ENCODE assay signal across 16 mouse cellular contexts in the genomic region with DNA sequence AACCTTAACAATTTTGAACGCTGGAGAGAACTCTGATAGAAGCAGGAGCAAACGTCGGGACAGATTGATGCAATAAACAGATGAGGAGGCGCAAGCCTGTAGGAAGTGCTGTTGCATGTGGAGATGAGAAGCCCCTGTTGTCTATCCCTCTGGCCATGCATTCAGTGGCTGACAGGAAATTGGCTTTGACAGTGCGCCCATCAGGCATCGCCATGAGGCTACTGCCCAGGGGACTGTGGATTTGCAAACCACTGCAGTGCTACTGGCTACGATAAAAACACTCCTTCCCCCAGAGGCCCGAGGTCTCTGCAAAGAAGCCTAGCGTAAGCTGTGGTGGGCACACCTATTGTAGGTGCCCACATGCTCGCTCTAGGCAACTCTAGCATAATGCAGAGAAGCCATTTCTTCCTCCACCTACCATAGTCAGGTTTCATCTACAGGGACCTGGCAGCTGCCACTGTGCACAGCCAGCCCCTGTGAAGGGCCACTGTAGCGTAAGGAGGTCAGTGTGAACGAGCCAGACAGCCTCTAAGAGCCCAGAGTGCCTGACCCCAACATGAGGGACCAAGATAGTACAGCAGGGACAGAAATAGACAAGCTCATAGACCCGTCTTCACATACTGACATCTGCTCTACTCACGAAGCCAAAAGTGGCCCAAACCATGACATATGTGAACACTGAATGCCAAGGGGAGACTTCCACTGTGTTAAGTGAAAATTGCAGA. TPM values are rescaled to one million over a fixed set of nuclear protein-coding genes. Genes with fewer than 3 reads are reported as not detected.
DNase-seq lines count a peak whose midpoint lies in the region; ATAC-seq and TF ChIP-seq lines count a peak whose summit lies in the region.
"Had no signal": no experiment of that assay in that cellular context is flagged by ENCODE, and none has a peak within 500 bp of the region (broad histone marks: within the 10 kb centered on the region; RNA-seq: fewer than 3 reads in every experiment).

No protein-coding gene starts in this region.

- H3K36me3 ChIP-seq in heart, adult 2 months (ENCODE audit: control insufficient read depth, insufficient read depth, low read length) = 0 out of 2 replicates have a peak, but pooled peaks cover 3% of the 10 kb centered on the region
- H3K36me3 ChIP-seq in heart, embryonic 11.5 days (ENCODE audit: control insufficient read depth, insufficient read depth, low read length) = peaks cover 64% of the 10 kb centered on the region

- no peaks in the 10 kb centered on the region for H3K79me2 ChIP-seq in heart, adult 2 months (replicated peaks; ENCODE audit: control insufficient read depth, insufficient read depth, low read length)

- peak overlapping the region; percentile 38 for H3K27ac ChIP-seq in heart, adult 2 months
- H3K27ac ChIP-seq in heart, embryonic 11.5 days (ENCODE audit: low read depth, low read length) = no peak overlapping the region
- H3K27ac ChIP-seq: heart, embryonic 15.5 days; kidney, postnatal 0 days; limb, embryonic 12.5 days; macrophage had no signal

- no peak overlapping the region for H3K4me3 ChIP-seq in heart, adult 2 months
- no peak overlapping the region for H3K4me3 ChIP-seq in heart, embryonic 11.5 days (ENCODE audit: low read depth, low read length)
- H3K4me3 ChIP-seq: heart, embryonic 15.5 days; limb, embryonic 12.5 days had no signal

- no peak for ATAC-seq in heart, embryonic 11.5 days (replicated peaks; ENCODE audit: insufficient number of reproducible peaks, low FRiP score, low TSS enrichment)
- ATAC-seq in granulocyte monocyte progenitor cell, adult 5-6 weeks (replicated peaks; ENCODE audit: poor library complexity, severe bottlenecking) = no peak
- ATAC-seq: activated CD4-positive, CD25-positive, alpha-beta regulatory T cell, adult 4 months; forebrain, embryonic 16.5 days had no signal

- no peak for TF ChIP-seq CTCF in heart, adult 2 months (IDR thresholded peaks at IDR 0.05)

- no peak overlapping the region for H3K9ac ChIP-seq in heart, adult 2 months (ENCODE audit: low read depth, low read length)
- H3K9ac ChIP-seq in heart, embryonic 11.5 days (ENCODE audit: low read depth, low read length) = no peak overlapping the region
- H3K9ac ChIP-seq: heart, embryonic 15.5 days; limb, embryonic 12.5 days had no signal

- no peaks in the 10 kb centered on the region for H3K27me3 ChIP-seq in heart, adult 2 months (ENCODE audit: control insufficient read depth, insufficient read depth, low read length)
- H3K27me3 ChIP-seq in heart, embryonic 11.5 days (ENCODE audit: control insufficient read depth, insufficient read depth, low read length) = no peaks in the 10 kb centered on the region
- H3K27me3 ChIP-seq: heart, embryonic 15.5 days; limb, embryonic 12.5 days had no signal

- intact Hi-C loops in heart, adult 2 months (cut with DNase I) = loop anchor here (5.0 kb wide), 1 partner anchor 142 kb away; the partner anchor contains the start of gene Ptprf

- 64% methylated on average over 14 of the region's 14 CpGs for WGBS in heart, adult 2 months
- WGBS in heart, embryonic 11.5 days (ENCODE audit: insufficient replicate concordance) = 72% methylated on average over 14 of the region's 14 CpGs

- DNase-seq in heart, adult 2 months = peak in 1 of 2 experiments; percentile 45
- DNase-seq in Muller cell, postnatal 12 days (ENCODE audit: inconsistent ontology term) = peak; percentile 55
- DNase-seq in cerebellum, adult 11-12 months = peak; percentile 91
- DNase-seq in gastrocnemius, postnatal 25 days = peak; percentile 57
- DNase-seq in testis, postnatal 14 days (ENCODE audit: low spot score) = no peak
- DNase-seq in kidney, adult 11 months = no peak
- DNase-seq: midbrain, embryonic 14.5 days; thymus, adult 2 months had no signal

- H3K4me2 ChIP-seq in heart, embryonic 11.5 days = no peak overlapping the region
- H3K4me2 ChIP-seq: heart, embryonic 15.5 days; limb, embryonic 12.5 days had no signal

- no peaks in the 10 kb centered on the region for H3K9me3 ChIP-seq in heart, embryonic 11.5 days (replicated peaks; ENCODE audit: control insufficient read depth, low read length)
- H3K9me3 ChIP-seq: heart, embryonic 15.5 days; limb, embryonic 12.5 days had no signal

- no peak for TF ChIP-seq POLR2A in heart, adult 2 months (IDR thresholded peaks at IDR 0.05; ENCODE audit: insufficient read depth, low read depth, low read length)

- no peak for TF ChIP-seq EP300 in heart, adult 2 months (IDR thresholded peaks at IDR 0.05; ENCODE audit: insufficient read depth, low read depth, low read length)

- no peaks in the 10 kb centered on the region; the same call in 1 of the 2 replicates for H3K4me1 ChIP-seq in heart, adult 2 months (ENCODE audit: control insufficient read depth, insufficient read depth, low read length)
- H3K4me1 ChIP-seq in heart, embryonic 11.5 days (ENCODE audit: control insufficient read depth, insufficient read depth, low read length) = no peaks in the 10 kb centered on the region
- H3K4me1 ChIP-seq: limb, embryonic 12.5 days had no signal

RNA-seq across cellular contexts. Expression of gene St3gal3, which starts 15.4 kb away (rescaled TPM):
- total RNA-seq in heart, adult 2 months (2021) = 10 to 100 TPM; 55.8 to 70.6 TPM
- 54.9 and 68.2 TPM in 2 replicates for polyA plus RNA-seq in heart, adult 2 months (2012; rRNA removed)
- polyA plus RNA-seq in heart, embryonic 11.5 days (2014; fragmentation: Nextera tagmentation; extraction: Ambion mirVana) = 5.2 and 6.9 TPM in 2 replicates
- 10 to 100 TPM; 65.8 to 74.1 TPM for total RNA-seq in gastrocnemius, postnatal 25 days (2021)
- 12.9 and 14.5 TPM in 2 replicates for total RNA-seq in granulocyte monocyte progenitor cell, adult 5-6 weeks (2014; fragmentation: Nextera tagmentation)
- 4.7 and 8.2 TPM in 2 replicates for total RNA-seq in granulocyte monocyte progenitor cell, adult 5-6 weeks (2017)

RNA-seq across cellular contexts. Expression of gene Kdm4a, which starts 29.7 kb away (rescaled TPM):
- 10 to 100 TPM; 23.5 to 26.3 TPM for total RNA-seq in heart, adult 2 months (2021)
- 18.7 and 26.5 TPM in 2 replicates for polyA plus RNA-seq in heart, adult 2 months (2012; rRNA removed)
- 30.7 and 30.8 TPM in 2 replicates for polyA plus RNA-seq in heart, embryonic 11.5 days (2014; fragmentation: Nextera tagmentation; extraction: Ambion mirVana)
- 10 to 100 TPM; 14.7 to 20.9 TPM for total RNA-seq in gastrocnemius, postnatal 25 days (2021)
- total RNA-seq in granulocyte monocyte progenitor cell, adult 5-6 weeks (2014; fragmentation: Nextera tagmentation) = 17.2 and 25.2 TPM in 2 replicates
- total RNA-seq in granulocyte monocyte progenitor cell, adult 5-6 weeks (2017) = 19.8 and 23.1 TPM in 2 replicates

Comparison
In these comparisons a context has a peak if more than half of its experiments do, and no peak if none do; other contexts are left out.
1. DNase-seq: peak in Muller cell, postnatal 12 days (single experiment), cerebellum, adult 11-12 months (single experiment) and gastrocnemius, postnatal 25 days (single experiment); none in testis, postnatal 14 days (single experiment) and kidney, adult 11 months (single experiment).